Mouse (Mus musculus): ENCODE data around the gene Tada3.
"Not testable (repeated sequence)": the region's sequence is repeated elsewhere in the genome, so short reads cannot be mapped to it uniquely, and the experiment has no call there.

- not testable (repeated sequence) for TF ChIP-seq POLR2A (IDR thresholded peaks at IDR 0.05; ENCODE audit: low read depth, low read length); CTCF (IDR thresholded peaks at IDR 0.05; ENCODE audit: extremely low read depth, insufficient read depth, insufficient read length, insufficient replicate concordance)
Observed at GRCm38 (mm10) chr6:113332734-113333133, 44.9 kb downstream of the Tada3 start.

Measured in spleen, adult 2 months (tissue).